Mouse (Mus musculus) heart, embryonic 12.5 days (tissue): Measurements from ENCODE around the gene Stard3. TPM values are rescaled to one million over a fixed set of nuclear protein-coding genes. Genes with fewer than 3 reads are reported as not detected.
A peak's percentile ranks its signal among the peaks of the same experiment; 100 is the strongest.

Experiments
- ATAC-seq: fragments of 200-750 bp; cut with Nextera tagmentation; 2 replicates; pipeline ENCODE4 v1.8.0; 2017; ENCODE audit warnings: moderate TSS enrichment, moderate library complexity; ENCODE audit not compliant: insufficient number of reproducible peaks, low FRiP score
- H3K27ac ChIP-seq: fragments of 300-500 bp; sonication (generic); 2 replicates; pipeline ENCODE4 v1.5.1; 2016; ENCODE audit warnings: mild to moderate bottlenecking, moderate library complexity; ENCODE audit not compliant: poor library complexity, severe bottlenecking
- H3K27me3 ChIP-seq: fragments of 300-500 bp; sonication (generic); replicated peaks from 2 replicates; pipeline ENCODE4 v1.6.1; 2016; ENCODE audit warnings: mild to moderate bottlenecking, moderate library complexity
- H3K36me3 ChIP-seq: fragments of 300-500 bp; sonication (generic); 2 replicates; pipeline ENCODE4 v1.6.1; 2016; ENCODE audit warnings: mild to moderate bottlenecking, moderate library complexity
- H3K4me1 ChIP-seq: fragments of 300-500 bp; sonication (generic); replicated peaks from 2 replicates; pipeline ENCODE4 v1.6.1; 2016; ENCODE audit warnings: mild to moderate bottlenecking
- H3K4me2 ChIP-seq: fragments of 300-500 bp; sonication (generic); 2 replicates; pipeline ENCODE4 v1.6.1; 2016; ENCODE audit warnings: mild to moderate bottlenecking, moderate library complexity
- H3K4me3 ChIP-seq: fragments of 300-500 bp; sonication (generic); 2 replicates; pipeline ENCODE4 v1.5.1; 2016; ENCODE audit warnings: mild to moderate bottlenecking
- H3K9ac ChIP-seq: fragments of 300-500 bp; sonication (generic); 2 replicates; pipeline ENCODE4 v1.6.1; 2016; ENCODE audit warnings: mild to moderate bottlenecking, moderate library complexity
- H3K9me3 ChIP-seq: fragments of 300-500 bp; sonication (generic); replicated peaks from 2 replicates; pipeline ENCODE4 v1.6.1; 2016; ENCODE audit warnings: mild to moderate bottlenecking, moderate library complexity
- WGBS: fragments of 180-500 bp; shearing (Covaris S2); methylation state at CpG from one replicate; pipeline ENCODE4 v1.1.7; 2016; 5-methylcytosine and 5-hydroxymethylcytosine counted together
- polyA plus RNA-seq: library from polyadenylated mRNA; unstranded; fragments of >200 nt; fragmentation: Nextera tagmentation; extraction: Ambion mirVana; gene quantifications from 2 replicates; pipeline ENCODE4 v1.2.1, GENCODE M21; 2016

Gene Stard3
- polyA plus RNA-seq = 45.2 and 47.6 TPM in 2 replicates

GRCm38 (mm10) chr11:98358161-98359083, at the start of gene Stard3:
Gene Stard3, plus strand, starts transcription at chr11:98358368.
- peaks cover 66% of the 10 kb centered on the region for H3K4me1 ChIP-seq
- H3K9me3 ChIP-seq = no peaks in the 10 kb centered on the region
- H3K27me3 ChIP-seq = peaks cover 18% of the 10 kb centered on the region
- under 1% methylated on average over 60 of the region's 60 CpGs for WGBS
- H3K36me3 ChIP-seq = no peaks in the 10 kb centered on the region; the same call in 1 of the 2 replicates
- H3K27ac ChIP-seq = peak within 1 kb of the TSS; percentile 94
- H3K9ac ChIP-seq = peak within 1 kb of the TSS; percentile 83
- H3K4me2 ChIP-seq = peak within 1 kb of the TSS; percentile 85
- H3K4me3 ChIP-seq = peak within 1 kb of the TSS; percentile 86
- peak; percentile 88 for ATAC-seq

DNA sequence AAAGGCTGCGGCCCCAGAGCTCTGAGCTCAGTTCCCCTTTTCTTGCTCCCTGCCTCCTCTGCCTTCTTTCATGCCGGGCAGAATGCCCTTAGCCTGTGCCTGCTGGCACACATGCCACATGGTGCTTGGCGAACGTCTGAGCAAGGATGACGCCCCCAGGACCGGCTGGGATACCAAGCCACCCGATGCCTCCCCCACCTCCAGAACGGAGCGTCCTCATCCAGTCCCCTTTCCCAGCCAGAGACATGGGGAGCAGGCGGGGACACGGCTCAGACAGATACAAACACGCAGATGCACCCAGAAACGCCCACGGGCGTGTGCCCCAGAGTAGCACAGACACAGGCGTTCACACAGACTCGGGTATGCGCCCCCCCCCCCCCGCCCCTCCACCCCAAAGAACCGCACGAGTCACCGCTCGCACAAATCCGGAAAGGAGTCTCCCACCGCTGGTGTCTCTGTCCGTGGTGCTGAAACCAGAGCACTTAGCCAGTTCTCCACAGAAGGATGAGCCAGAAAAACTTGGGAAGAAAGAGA, 44.3 kb upstream of the Stard3 start:
- Histone ChIP-seq H3K9me3 (no peaks in the 10 kb centered on the region), H3K4me3 (no peak overlapping the region), H3K4me1 (0 out of 2 replicates have a peak, but pooled peaks cover 4% of the 10 kb centered on the region), H3K4me2 (peak overlapping the region; percentile 53), H3K36me3 (no peaks in the 10 kb centered on the region), H3K27ac (no peak overlapping the region), H3K27me3 (peaks cover 98% of the 10 kb centered on the region), H3K9ac (no peak overlapping the region)
- ATAC-seq = no peak
- 3% methylated on average over 26 of the region's 26 CpGs for WGBS

GRCm38 (mm10) chr11:98317479-98317878, 40.7 kb upstream of the Stard3 start:
- no peak overlapping the region for H3K27ac ChIP-seq
- H3K27me3 ChIP-seq = peaks cover 100% of the 10 kb centered on the region
- no peak for ATAC-seq
- WGBS = 4% methylated on average over 7 of the region's 7 CpGs
- H3K9me3 ChIP-seq = no peaks in the 10 kb centered on the region
- 0 out of 2 replicates have a peak, but pooled peaks cover 4% of the 10 kb centered on the region for H3K4me1 ChIP-seq
- H3K4me2 ChIP-seq = no peak overlapping the region
- no peak overlapping the region for H3K9ac ChIP-seq
- H3K36me3 ChIP-seq = no peaks in the 10 kb centered on the region
- H3K4me3 ChIP-seq = no peak overlapping the region

- H3K4me1 ChIP-seq = 0 out of 2 replicates have a peak, but pooled peaks cover 4% of the 10 kb centered on the region
- no peak overlapping the region for H3K4me2 ChIP-seq
- H3K9ac ChIP-seq = no peak overlapping the region
- H3K27me3 ChIP-seq = peaks cover 100% of the 10 kb centered on the region
- ATAC-seq = no peak
- H3K36me3 ChIP-seq = no peaks in the 10 kb centered on the region
- no peak overlapping the region for H3K27ac ChIP-seq
- H3K9me3 ChIP-seq = no peaks in the 10 kb centered on the region
- no peak overlapping the region for H3K4me3 ChIP-seq
- 2% methylated on average over 14 of the region's 14 CpGs for WGBS
Measured at GRCm38 (mm10) chr11:98318421-98319116, 39.6 kb upstream of the Stard3 start.

DNA sequence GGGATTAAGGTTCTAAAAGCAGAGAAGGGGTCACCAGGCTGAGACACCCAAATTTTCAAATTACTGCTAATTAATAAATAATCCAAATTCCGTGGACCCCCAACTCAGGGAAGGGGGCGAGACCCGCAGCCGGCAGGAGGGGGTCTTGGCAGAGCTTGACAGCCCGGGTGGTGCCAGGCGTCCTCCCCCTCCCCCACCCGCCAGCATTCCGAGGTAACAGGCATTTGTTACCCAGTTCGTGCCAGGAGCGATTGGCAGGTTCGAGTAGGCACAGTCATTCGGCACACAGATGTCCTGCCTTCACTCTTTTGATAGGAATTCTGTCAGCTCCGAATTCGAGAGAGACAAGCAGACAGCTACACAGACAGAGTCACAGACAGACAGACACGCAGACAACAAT, 39.0 kb upstream of the Stard3 start:
- WGBS = 5% methylated on average over 15 of the region's 15 CpGs
- Histone ChIP-seq H3K27me3 (peaks cover 100% of the 10 kb centered on the region), H3K36me3 (no peaks in the 10 kb centered on the region), H3K9ac (no peak overlapping the region), H3K4me1 (no peaks in the 10 kb centered on the region), H3K4me2 (no peak overlapping the region), H3K9me3 (no peaks in the 10 kb centered on the region), H3K4me3 (no peak overlapping the region), H3K27ac (no peak overlapping the region)
- ATAC-seq = no peak

- ATAC-seq = no peak
- no peaks in the 10 kb centered on the region for H3K36me3 ChIP-seq
- 18% methylated on average over 4 of the region's 4 CpGs for WGBS
Measured at GRCm38 (mm10) chr11:98319544-98319943, 38.6 kb upstream of the Stard3 start.

GRCm38 (mm10) chr11:98319944-98320343, 38.2 kb upstream of the Stard3 start:
- Histone ChIP-seq H3K4me3 (no peak overlapping the region), H3K36me3 (no peaks in the 10 kb centered on the region), H3K9ac (no peak overlapping the region), H3K4me1 (no peaks in the 10 kb centered on the region), H3K27ac (no peak overlapping the region), H3K9me3 (no peaks in the 10 kb centered on the region), H3K27me3 (peaks cover 100% of the 10 kb centered on the region), H3K4me2 (no peak overlapping the region)
- WGBS = 15% methylated on average over 2 of the region's 2 CpGs
- no peak for ATAC-seq

More at GRCm38 (mm10) chr11:98319544-98319943, 38.6 kb upstream of the Stard3 start:
- no peak overlapping the region for H3K9ac ChIP-seq
- H3K4me1 ChIP-seq = no peaks in the 10 kb centered on the region
- H3K27me3 ChIP-seq = peaks cover 100% of the 10 kb centered on the region
- no peak overlapping the region for H3K4me3 ChIP-seq
- no peaks in the 10 kb centered on the region for H3K9me3 ChIP-seq
- no peak overlapping the region for H3K4me2 ChIP-seq
- H3K27ac ChIP-seq = no peak overlapping the region

DNA sequence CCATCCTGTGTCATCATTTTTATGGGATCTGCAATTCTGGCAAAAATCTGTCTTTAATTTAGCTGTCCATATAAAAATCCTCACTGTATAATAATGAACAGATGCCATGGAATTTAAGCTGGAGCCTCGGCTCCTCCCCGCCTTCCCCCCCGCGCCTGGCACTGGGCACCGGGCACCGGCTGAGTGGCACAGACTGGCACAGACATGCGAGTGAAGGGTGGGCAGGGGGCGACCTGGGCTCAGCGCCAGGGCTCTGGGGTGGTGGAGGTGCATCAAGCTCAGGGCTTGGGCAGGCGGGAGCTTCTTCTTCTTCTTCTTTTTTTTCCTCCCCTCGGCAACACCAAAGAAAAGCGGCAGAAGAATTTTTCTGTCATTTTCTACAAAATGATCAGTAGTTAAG, 37.8 kb upstream of the Stard3 start:
- Histone ChIP-seq H3K36me3 (no peaks in the 10 kb centered on the region), H3K9me3 (no peaks in the 10 kb centered on the region), H3K27ac (no peak overlapping the region), H3K4me2 (no peak overlapping the region), H3K9ac (no peak overlapping the region), H3K27me3 (peaks cover 100% of the 10 kb centered on the region), H3K4me3 (no peak overlapping the region), H3K4me1 (no peaks in the 10 kb centered on the region)
- 13% methylated on average over 12 of the region's 12 CpGs for WGBS
- no peak for ATAC-seq

DNA sequence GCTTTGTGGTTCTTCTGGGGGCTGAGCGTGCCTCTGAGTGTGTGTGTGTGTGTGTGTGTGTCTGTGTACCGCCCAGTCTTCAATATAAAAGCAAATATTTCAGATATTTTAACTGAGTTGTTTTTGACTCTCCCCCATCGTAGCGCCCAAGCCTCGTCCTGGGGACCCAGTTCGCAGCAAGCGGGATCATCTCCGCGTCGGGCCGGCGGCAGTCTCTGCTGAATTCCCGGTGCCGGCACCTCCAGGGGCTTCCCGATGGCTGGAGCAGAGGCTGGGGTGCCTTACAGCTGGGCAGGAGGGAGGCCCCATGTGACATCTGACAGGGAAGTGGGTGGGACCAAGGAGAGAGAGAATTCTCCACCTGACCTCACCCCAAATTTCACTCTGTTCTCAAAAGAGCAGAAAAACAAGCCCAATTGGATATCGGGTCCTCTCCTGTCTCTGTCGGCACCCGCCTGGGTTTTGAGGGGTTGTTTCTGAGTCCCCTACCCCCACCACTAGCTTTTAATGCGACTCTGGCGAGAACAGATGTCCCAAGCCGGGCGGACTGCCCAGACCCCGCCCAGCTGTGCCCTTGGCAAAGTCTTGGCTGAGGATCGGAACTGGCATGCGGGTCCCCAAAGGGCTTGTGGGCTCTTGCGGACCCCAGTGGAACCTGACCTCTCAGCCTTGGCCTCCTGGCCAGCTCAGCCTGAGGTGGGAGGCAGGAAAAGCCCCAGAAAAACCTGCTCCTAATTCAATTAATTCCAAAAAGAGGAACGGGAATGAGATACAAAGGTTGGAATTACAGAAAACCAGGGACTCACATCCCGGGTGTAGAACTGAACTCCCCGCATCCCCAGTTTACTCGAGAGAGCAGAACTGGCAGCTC, 37.1 kb upstream of the Stard3 start:
- Histone ChIP-seq H3K4me2 (no peak overlapping the region), H3K4me1 (no peaks in the 10 kb centered on the region), H3K4me3 (no peak overlapping the region), H3K27me3 (peaks cover 100% of the 10 kb centered on the region), H3K27ac (no peak overlapping the region), H3K9me3 (no peaks in the 10 kb centered on the region), H3K9ac (no peak overlapping the region), H3K36me3 (no peaks in the 10 kb centered on the region)
- WGBS = 1% methylated on average over 30 of the region's 30 CpGs
- no peak for ATAC-seq

- Histone ChIP-seq H3K4me2 (no peak overlapping the region), H3K4me3 (no peak overlapping the region), H3K4me1 (no peaks in the 10 kb centered on the region), H3K9ac (no peak overlapping the region), H3K27me3 (peaks cover 98% of the 10 kb centered on the region), H3K36me3 (no peaks in the 10 kb centered on the region), H3K27ac (no peak overlapping the region), H3K9me3 (no peaks in the 10 kb centered on the region)
- WGBS = 9% methylated on average over 5 of the region's 5 CpGs
- ATAC-seq = no peak
Measured at GRCm38 (mm10) chr11:98321677-98322003, 36.5 kb upstream of the Stard3 start.
